Mouse (Mus musculus): ENCODE measurements around the gene Ccdc47.
"Not testable (repeated sequence)": the region's sequence is repeated elsewhere in the genome, so short reads cannot be mapped to it uniquely, and the experiment has no call there.

Gene Ccdc47

GRCm38 (mm10) chr11:106215927-106216729 is at the start of gene Ccdc47:
Ccdc47 (minus strand) TSS chr11:106216344.
- DNase-seq (ENCODE audit: low spot score in 2 of 2), result peak; percentile 91 to 94

- no peak for DNase-seq (ENCODE audit: low spot score in 2 of 2)
These were observed 49.4 kb upstream of the Ccdc47 start for GRCm38 (mm10) chr11:106265570-106265969.

- no peak for DNase-seq (ENCODE audit: low spot score in 2 of 2)
These were observed 48.8 kb upstream of the Ccdc47 start for GRCm38 (mm10) chr11:106264988-106265387.

- no peak for DNase-seq (ENCODE audit: low spot score in 2 of 2)
These were observed 47.8 kb upstream of the Ccdc47 start for GRCm38 (mm10) chr11:106263963-106264362.

GRCm38 (mm10) chr11:106260826-106261450 is 44.8 kb upstream of the Ccdc47 start:
- no peak for DNase-seq (ENCODE audit: low spot score in 2 of 2)

GRCm38 (mm10) chr11:106256775-106257174 is 40.6 kb upstream of the Ccdc47 start:
- no peak for DNase-seq (ENCODE audit: low spot score in 2 of 2)

GRCm38 (mm10) chr11:106255685-106256451 is 39.7 kb upstream of the Ccdc47 start, which contains the start of the genes Ftsj3 and Psmc5:
Ftsj3 (minus strand) TSS chr11:106256079.
Psmc5 (plus strand) TSS chr11:106256154.
- DNase-seq (ENCODE audit: low spot score in 2 of 2), result peak; percentile 96 to 99

GRCm38 (mm10) chr11:106255174-106255573 is 39.0 kb upstream of the Ccdc47 start:
- no peak for DNase-seq (ENCODE audit: low spot score in 2 of 2)

GRCm38 (mm10) chr11:106254767-106255166 is 38.6 kb upstream of the Ccdc47 start:
- no peak for DNase-seq (ENCODE audit: low spot score in 2 of 2)

GRCm38 (mm10) chr11:106249326-106249725 is 33.2 kb upstream of the Ccdc47 start:
- DNase-seq (ENCODE audit: low spot score in 2 of 2), result no peak

- DNase-seq (ENCODE audit: low spot score in 2 of 2), result no peak
These were observed 30.7 kb upstream of the Ccdc47 start for GRCm38 (mm10) chr11:106246834-106247233.

GRCm38 (mm10) chr11:106233978-106234377 is 17.8 kb upstream of the Ccdc47 start:
- not testable (repeated sequence) for DNase-seq (ENCODE audit: low spot score in 2 of 2)

GRCm38 (mm10) chr11:106220603-106221002 is 4.5 kb upstream of the Ccdc47 start:
- DNase-seq (ENCODE audit: low spot score in 2 of 2), result no peak

- peak; percentile 88 to 91 for DNase-seq (ENCODE audit: low spot score in 2 of 2)
These were observed 766 bp upstream of the Ccdc47 start, which contains the start of gene Ddx42 for GRCm38 (mm10) chr11:106216730-106217490. Ddx42 (plus strand) TSS chr11:106216926.

GRCm38 (mm10) chr11:106215450-106215859 is 689 bp downstream of the Ccdc47 start:
- DNase-seq (ENCODE audit: low spot score in 2 of 2), result no peak

- DNase-seq (ENCODE audit: low spot score in 2 of 2), result no peak
These were observed 1.3 kb downstream of the Ccdc47 start for GRCm38 (mm10) chr11:106214856-106215255.

- no peak for DNase-seq (ENCODE audit: low spot score in 2 of 2)
These were observed 3.4 kb downstream of the Ccdc47 start for GRCm38 (mm10) chr11:106212771-106213170.

GRCm38 (mm10) chr11:106202123-106202465 is 14.1 kb downstream of the Ccdc47 start, which contains the start of gene Strada:
Strada (minus strand) TSS chr11:106202168.
- no peak for DNase-seq (ENCODE audit: low spot score in 2 of 2)

GRCm38 (mm10) chr11:106201337-106202122 is 14.6 kb downstream of the Ccdc47 start:
- DNase-seq (ENCODE audit: low spot score in 2 of 2), result no peak

GRCm38 (mm10) chr11:106200756-106201155 is 15.4 kb downstream of the Ccdc47 start:
- DNase-seq (ENCODE audit: low spot score in 2 of 2), result no peak

- not testable (repeated sequence) for DNase-seq (ENCODE audit: low spot score in 2 of 2)
These were observed 16.1 kb downstream of the Ccdc47 start for GRCm38 (mm10) chr11:106199997-106200396.

Data from urinary bladder, postnatal 4 days (tissue).